Mouse (Mus musculus): ENCODE measurements around the gene Ripor2. TPM values are rescaled to one million over a fixed set of nuclear protein-coding genes. Genes with fewer than 3 reads are reported as not detected.

The Ripor2 gene
- total RNA-seq (2012; rRNA removed) (7.1 and 8.6 TPM in 2 replicates), total RNA-seq (2014; rRNA removed) (9.3 and 10.0 TPM in 2 replicates), polyA plus RNA-seq (2012; ENCODE audit: insufficient read length, low read depth) (9.5 and 10.9 TPM in 2 replicates)

GRCm38 (mm10) chr13:24581833-24582232 lies at the start of gene Ripor2:
Gene Ripor2, plus strand, starts transcription at chr13:24582189.
- dilution Hi-C loops (cut with MboI; ENCODE audit: extremely low pct_ligation_motif_present, extremely low pct_unique_long_range_greater_than_20kb, low sequenced_read_pairs): no loop called here

GRCm38 (mm10) chr13:24536531-24537167 lies 45.3 kb upstream of the Ripor2 start:
- no peak for DNase-seq (ENCODE audit: extremely low read depth)
- Histone ChIP-seq H3K27ac (ENCODE audit: insufficient read depth, low read depth) (no peak overlapping the region), H3K4me2 (ENCODE audit: insufficient read depth, low read depth, poor library complexity, severe bottlenecking) (no peak overlapping the region), H3K27me3 (replicated peaks) (no peaks in the 10 kb centered on the region), H3K36me3 (replicated peaks in 1 of 2; ENCODE audit: control insufficient read depth in 1 of 2, insufficient read depth in 1 of 2, low read length in 1 of 2) (peaks cover 6 to 55% of the 10 kb centered on the region in 2 experiments), H3K9ac (ENCODE audit: insufficient read depth, low read depth) (no peak overlapping the region), H3K4me1 (ENCODE audit: control insufficient read depth in 1 of 2, insufficient read depth in 2 of 2) (no peaks in the 10 kb centered on the region), H3K79me2 (replicated peaks; ENCODE audit: control insufficient read depth, extremely low read depth, insufficient read depth, poor library complexity, severe bottlenecking) (peaks cover 2% of the 10 kb centered on the region; the same call in 1 of the 2 replicates), H3K9me3 (replicated peaks; ENCODE audit: low read length) (peaks cover 9% of the 10 kb centered on the region), H3K4me3 (replicated peaks in 1 of 3; ENCODE audit: low read depth in 2 of 3, low read length in 2 of 3, poor library complexity in 1 of 3) (no peak overlapping the region)
- dilution Hi-C loops (cut with MboI; ENCODE audit: extremely low pct_ligation_motif_present, extremely low pct_unique_long_range_greater_than_20kb, low sequenced_read_pairs): no loop called here
- no peak for TF ChIP-seq NELFE (IDR thresholded peaks at IDR 0.05; ENCODE audit: low read depth, low read length)
- in situ Hi-C loops (cut with MboI; ENCODE audit: low pct_ligation_motif_present, low pct_unique_long_range_greater_than_20kb, low sequenced_read_pairs): no loop called here

More at GRCm38 (mm10) chr13:24581833-24582232, at the start of gene Ripor2:
- Histone ChIP-seq H3K9me3 (replicated peaks; ENCODE audit: low read length) (no peaks in the 10 kb centered on the region), H3K36me3 (replicated peaks in 1 of 2; ENCODE audit: control insufficient read depth in 1 of 2, insufficient read depth in 1 of 2, low read length in 1 of 2) (peaks cover 7 to 43% of the 10 kb centered on the region in 2 experiments), H3K4me1 (ENCODE audit: control insufficient read depth in 1 of 2, insufficient read depth in 2 of 2) (peaks cover 3 to 28% of the 10 kb centered on the region in 2 experiments; a peak in 2 of 4 replicates), H3K79me2 (replicated peaks; ENCODE audit: control insufficient read depth, extremely low read depth, insufficient read depth, poor library complexity, severe bottlenecking) (no peaks in the 10 kb centered on the region; the same call in 1 of the 2 replicates), H3K27me3 (replicated peaks) (no peaks in the 10 kb centered on the region), H3K4me3 (replicated peaks in 1 of 3; ENCODE audit: low read depth in 2 of 3, low read length in 2 of 3, poor library complexity in 1 of 3) (no peak within 1 kb of the TSS), H3K4me2 (ENCODE audit: insufficient read depth, low read depth, poor library complexity, severe bottlenecking) (no peak within 1 kb of the TSS), H3K9ac (ENCODE audit: insufficient read depth, low read depth) (no peak within 1 kb of the TSS), H3K27ac (ENCODE audit: insufficient read depth, low read depth) (no peak within 1 kb of the TSS; the same call in 1 of the 2 replicates)
- TF ChIP-seq NELFE (IDR thresholded peaks at IDR 0.05; ENCODE audit: low read depth, low read length): no peak
- no peak for TF ChIP-seq IRF4 (IDR thresholded peaks at IDR 0.05; ENCODE audit: low read depth, low read length)
- TF ChIP-seq TCF12 (IDR thresholded peaks at IDR 0.05; ENCODE audit: low read depth, low read length): no peak
- TF ChIP-seq TBP (conservative IDR thresholded peaks at IDR 0.05; ENCODE audit: low read depth, low read length): no peak
- TF ChIP-seq POLR2AphosphoS2 (IDR thresholded peaks at IDR 0.05; ENCODE audit: low read depth, low read length): no peak
- TF ChIP-seq ZMIZ1 (IDR thresholded peaks at IDR 0.05; ENCODE audit: low read depth, low read length): no peak
- no peak for TF ChIP-seq RAD21 (IDR thresholded peaks at IDR 0.05; ENCODE audit: low read depth, low read length)
- no peak for TF ChIP-seq MEF2A (IDR thresholded peaks at IDR 0.05; ENCODE audit: borderline replicate concordance, low read depth, low read length)
- no peak for TF ChIP-seq USF1 (IDR thresholded peaks at IDR 0.05; ENCODE audit: low read depth, low read length)
- no peak for TF ChIP-seq CHD2 (IDR thresholded peaks at IDR 0.05; ENCODE audit: low read length)
- no peak for TF ChIP-seq E2F4 (IDR thresholded peaks at IDR 0.05; ENCODE audit: insufficient replicate concordance, low read depth, low read length)
- TF ChIP-seq ZC3H11A (IDR thresholded peaks at IDR 0.05; ENCODE audit: low read depth, low read length): no peak
- no peak for TF ChIP-seq SIN3A (IDR thresholded peaks at IDR 0.05; ENCODE audit: low read length)
- no peak for TF ChIP-seq SMC3 (IDR thresholded peaks at IDR 0.05; ENCODE audit: low read depth, low read length)
- TF ChIP-seq MXI1 (IDR thresholded peaks at IDR 0.05; ENCODE audit: low read depth, low read length): no peak
- no peak for TF ChIP-seq ZNF384 (IDR thresholded peaks at IDR 0.05; ENCODE audit: low read depth, low read length)
- TF ChIP-seq POLR2A (IDR thresholded peaks at IDR 0.05; ENCODE audit: low read depth, low read length): no peak
- DNase-seq (ENCODE audit: extremely low read depth): no peak
- in situ Hi-C loops (cut with MboI; ENCODE audit: low pct_ligation_motif_present, low pct_unique_long_range_greater_than_20kb, low sequenced_read_pairs): no loop called here
